Mouse (Mus musculus): Measurements from ENCODE around the gene Olfr455.

The Olfr455 gene

DNA sequence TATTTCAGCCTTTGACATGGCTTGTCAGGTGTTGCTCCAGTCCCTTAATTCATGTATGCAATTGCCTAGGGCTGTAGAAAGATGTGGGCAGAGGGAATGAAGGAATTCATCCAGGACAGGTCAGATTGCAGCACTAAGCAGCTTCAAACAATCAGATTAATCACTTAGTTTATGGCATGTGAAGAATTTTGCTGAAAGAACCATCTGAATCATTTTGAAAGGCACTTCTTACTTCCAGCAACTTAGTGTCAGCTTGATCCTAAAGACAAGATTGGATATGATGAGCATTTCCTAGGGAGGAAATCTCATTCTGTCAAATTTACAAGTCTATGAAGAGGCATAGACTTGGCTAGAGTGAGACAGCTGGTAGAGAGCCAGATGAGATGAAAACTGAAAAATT lies 38.1 kb downstream of the Olfr455 start:
- CTCF ChIA-PET, result no interaction called here
- POLR2A ChIA-PET, result no interaction called here

GRCm38 (mm10) chr6:42503478-42503877 lies 43.9 kb downstream of the Olfr455 start:
- ChIA-PET CTCF (no interaction called here), POLR2A (no interaction called here)

GRCm38 (mm10) chr6:42489731-42490130 lies 57.7 kb downstream of the Olfr455 start:
- POLR2A ChIA-PET, result no interaction called here
- CTCF ChIA-PET, result no interaction called here

DNA sequence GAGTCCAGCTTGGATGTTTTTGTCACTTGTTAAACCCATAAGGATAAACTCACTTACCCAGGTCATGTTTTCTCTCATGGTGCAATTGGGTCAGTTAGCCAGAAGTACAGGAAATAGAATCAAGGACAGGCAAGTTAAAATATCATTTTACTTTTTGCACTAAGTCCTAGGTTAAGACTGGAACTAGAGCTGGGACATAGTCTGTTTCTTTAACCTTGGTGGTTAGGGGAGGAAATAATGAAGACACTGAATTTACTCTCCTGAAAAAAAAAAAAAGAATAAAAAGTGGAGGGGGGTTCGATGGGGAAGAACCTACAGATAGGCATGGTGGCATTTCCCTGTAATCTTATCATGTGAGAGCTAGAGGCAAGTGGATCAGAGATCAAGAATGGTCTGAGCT lies 60.3 kb downstream of the Olfr455 start, which contains the start of gene Olfr456:
Olfr456 (minus strand) TSS at position 101 of the 400 bp plus-strand sequence.
- POLR2A ChIA-PET, result no interaction called here
- CTCF ChIA-PET, result no interaction called here

Measured in embryonic stem cell, embryonic (primary cell).